Mouse (Mus musculus) embryonic facial prominence, embryonic 15.5 days (tissue): ENCODE data around the gene Prrc2b. TPM values are rescaled to one million over a fixed set of nuclear protein-coding genes. Genes with fewer than 3 reads are reported as not detected.

Source experiments
- ATAC-seq: fragments of 200-750 bp; cut with Nextera tagmentation; 2 replicates; pipeline ENCODE4 v1.8.0; 2017; ENCODE audit warnings: low read depth, moderate TSS enrichment; ENCODE audit not compliant: insufficient number of reproducible peaks, low FRiP score, low TSS enrichment
- H3K27ac ChIP-seq: fragments of 300-500 bp; sonication (generic); replicated peaks from 2 replicates; pipeline ENCODE4 v1.5.1; 2015; ENCODE audit warnings: mild to moderate bottlenecking, inconsistent platforms
- H3K27me3 ChIP-seq: fragments of 300-500 bp; sonication (generic); 2 replicates; pipeline ENCODE4 v1.6.1; 2015; ENCODE audit warnings: inconsistent platforms
- H3K36me3 ChIP-seq: fragments of 300-500 bp; sonication (generic); 2 replicates; pipeline ENCODE4 v1.6.1; 2015; ENCODE audit warnings: mild to moderate bottlenecking, inconsistent platforms
- H3K4me1 ChIP-seq: fragments of 300-500 bp; sonication (generic); 2 replicates; pipeline ENCODE4 v1.6.1; 2015; ENCODE audit warnings: inconsistent platforms
- H3K4me2 ChIP-seq: fragments of 300-500 bp; sonication (generic); replicated peaks from 2 replicates; pipeline ENCODE4 v1.6.1; 2015; ENCODE audit warnings: mild to moderate bottlenecking, inconsistent platforms
- H3K4me3 ChIP-seq: fragments of 300-500 bp; sonication (generic); replicated peaks from 2 replicates; pipeline ENCODE4 v1.5.1; 2015; ENCODE audit warnings: mild to moderate bottlenecking, inconsistent platforms
- H3K9ac ChIP-seq: fragments of 300-500 bp; sonication (generic); 2 replicates; pipeline ENCODE4 v1.6.1; 2015; ENCODE audit warnings: inconsistent platforms
- H3K9me3 ChIP-seq: fragments of 300-500 bp; sonication (generic); replicated peaks from 2 replicates; pipeline ENCODE4 v1.6.1; 2016; ENCODE audit warnings: inconsistent platforms
- WGBS: fragments of 180-500 bp; shearing (Covaris S2); methylation state at CpG from one replicate; pipeline ENCODE4 v1.1.7; 2015; 5-methylcytosine and 5-hydroxymethylcytosine counted together
- polyA plus RNA-seq: library from polyadenylated mRNA; unstranded; fragments of >200 nt; fragmentation: Nextera tagmentation; extraction: Ambion mirVana; gene quantifications from 2 replicates; pipeline ENCODE4 v1.2.1, GENCODE M21; 2015

Prrc2b gene
- polyA plus RNA-seq, 1 experiment from 2014 or later = 56.2 TPM

- no peak for ATAC-seq
- H3K4me2 ChIP-seq = no peak overlapping the region
- H3K36me3 ChIP-seq = peaks cover 85% of the 10 kb centered on the region
- no peaks in the 10 kb centered on the region for H3K9me3 ChIP-seq
- 76% methylated on average over 1 of the region's 1 CpGs for WGBS
- H3K4me1 ChIP-seq = no peaks in the 10 kb centered on the region
- no peak overlapping the region for H3K27ac ChIP-seq
- H3K9ac ChIP-seq = no peak overlapping the region
- H3K4me3 ChIP-seq = no peak overlapping the region
- no peaks in the 10 kb centered on the region for H3K27me3 ChIP-seq
Observed at GRCm38 (mm10) chr2:32253352-32253751, 102.5 kb downstream of the Prrc2b start.

- peaks cover 78% of the 10 kb centered on the region for H3K36me3 ChIP-seq
- no peak overlapping the region for H3K4me3 ChIP-seq
- WGBS = 89% methylated on average over 5 of the region's 5 CpGs
- H3K27ac ChIP-seq = no peak overlapping the region
- no peak for ATAC-seq
- no peaks in the 10 kb centered on the region for H3K27me3 ChIP-seq
- peaks cover 9% of the 10 kb centered on the region for H3K4me1 ChIP-seq
- H3K9ac ChIP-seq = no peak overlapping the region
- no peak overlapping the region for H3K4me2 ChIP-seq
- H3K9me3 ChIP-seq = no peaks in the 10 kb centered on the region
Observed at GRCm38 (mm10) chr2:32254563-32254962, 103.7 kb downstream of the Prrc2b start.

GRCm38 (mm10) chr2:32256273-32256672, 105.4 kb downstream of the Prrc2b start:
- Histone ChIP-seq H3K9me3 (no peaks in the 10 kb centered on the region), H3K4me2 (no peak overlapping the region), H3K4me1 (peaks cover 15% of the 10 kb centered on the region), H3K27ac (no peak overlapping the region), H3K36me3 (peaks cover 66% of the 10 kb centered on the region), H3K4me3 (no peak overlapping the region), H3K27me3 (no peaks in the 10 kb centered on the region), H3K9ac (no peak overlapping the region)
- 91% methylated on average over 11 of the region's 11 CpGs for WGBS
- no peak for ATAC-seq

- Histone ChIP-seq H3K27me3 (no peaks in the 10 kb centered on the region), H3K27ac (0 out of 2 replicates have a peak overlapping the region, but pooled peaks have one; percentile 65), H3K9me3 (no peaks in the 10 kb centered on the region), H3K36me3 (peaks cover 39% of the 10 kb centered on the region), H3K4me3 (peak overlapping the region; percentile 90), H3K9ac (peak overlapping the region; percentile 83), H3K4me2 (peak overlapping the region; percentile 75), H3K4me1 (peaks cover 15% of the 10 kb centered on the region)
- ATAC-seq = no peak
- 55% methylated on average over 6 of the region's 6 CpGs for WGBS
Observed at GRCm38 (mm10) chr2:32258887-32259533, 108.1 kb downstream of the Prrc2b start.

GRCm38 (mm10) chr2:32259657-32260417, 109.0 kb downstream of the Prrc2b start, which contains the start of gene Uck1:
Gene Uck1, minus strand, starts transcription at chr2:32260159.
- Histone ChIP-seq H3K9me3 (no peaks in the 10 kb centered on the region), H3K4me1 (peaks cover 15% of the 10 kb centered on the region), H3K27ac (peak within 1 kb of the TSS; percentile 65), H3K9ac (peak within 1 kb of the TSS; percentile 83), H3K4me3 (peak within 1 kb of the TSS; percentile 90), H3K4me2 (peak within 1 kb of the TSS; percentile 75), H3K36me3 (peaks cover 31% of the 10 kb centered on the region), H3K27me3 (no peaks in the 10 kb centered on the region)
- WGBS = 1% methylated on average over 59 of the region's 59 CpGs
- peak; percentile 88 for ATAC-seq

- H3K9me3 ChIP-seq = no peaks in the 10 kb centered on the region
- peaks cover 30% of the 10 kb centered on the region for H3K36me3 ChIP-seq
- no peaks in the 10 kb centered on the region for H3K27me3 ChIP-seq
- peak overlapping the region; percentile 75; the same call in 1 of the 2 replicates for H3K4me2 ChIP-seq
- H3K27ac ChIP-seq = peak overlapping the region; percentile 11; the same call in 1 of the 2 replicates
- no peak for ATAC-seq
- H3K4me1 ChIP-seq = peaks cover 15% of the 10 kb centered on the region
- H3K9ac ChIP-seq = no peak overlapping the region
- H3K4me3 ChIP-seq = peak overlapping the region; percentile 90; the same call in 1 of the 2 replicates
- WGBS = 33% methylated on average over 4 of the region's 4 CpGs
Observed at GRCm38 (mm10) chr2:32260635-32261034, 109.8 kb downstream of the Prrc2b start.

GRCm38 (mm10) chr2:32275823-32276222, 124.9 kb downstream of the Prrc2b start:
- no peak overlapping the region for H3K4me2 ChIP-seq
- H3K4me1 ChIP-seq = no peaks in the 10 kb centered on the region
- no peak overlapping the region for H3K27ac ChIP-seq
- no peak overlapping the region for H3K9ac ChIP-seq
- peaks cover 39% of the 10 kb centered on the region for H3K36me3 ChIP-seq
- no peaks in the 10 kb centered on the region for H3K27me3 ChIP-seq
- no peak for ATAC-seq
- H3K9me3 ChIP-seq = no peaks in the 10 kb centered on the region
- whole genome bisulfite sequencing = 75% methylated on average over 3 of the region's 3 CpGs
- no peak overlapping the region for H3K4me3 ChIP-seq

- no peak overlapping the region for H3K9ac ChIP-seq
- peaks cover 83% of the 10 kb centered on the region for H3K36me3 ChIP-seq
- no peak overlapping the region for H3K4me3 ChIP-seq
- 83% methylated on average over 2 of the region's 2 CpGs for WGBS
- peaks cover 11% of the 10 kb centered on the region for H3K4me1 ChIP-seq
- no peaks in the 10 kb centered on the region for H3K9me3 ChIP-seq
- no peak overlapping the region for H3K4me2 ChIP-seq
- ATAC-seq = no peak
- no peak overlapping the region for H3K27ac ChIP-seq
- no peaks in the 10 kb centered on the region for H3K27me3 ChIP-seq
Observed at GRCm38 (mm10) chr2:32282289-32282688, 131.4 kb downstream of the Prrc2b start.

GRCm38 (mm10) chr2:32282727-32283126, 131.8 kb downstream of the Prrc2b start:
- peaks cover 79% of the 10 kb centered on the region for H3K36me3 ChIP-seq
- WGBS = 88% methylated on average over 1 of the region's 1 CpGs

GRCm38 (mm10) chr2:32283986-32284385, 133.1 kb downstream of the Prrc2b start:
- no peak for ATAC-seq
- peaks cover 12% of the 10 kb centered on the region for H3K4me1 ChIP-seq
- no peak overlapping the region for H3K9ac ChIP-seq
- H3K36me3 ChIP-seq = peaks cover 66% of the 10 kb centered on the region
- H3K27me3 ChIP-seq = no peaks in the 10 kb centered on the region
- no peak overlapping the region for H3K27ac ChIP-seq
- H3K9me3 ChIP-seq = no peaks in the 10 kb centered on the region
- 83% methylated on average over 3 of the region's 3 CpGs for WGBS
- no peak overlapping the region for H3K4me3 ChIP-seq
- H3K4me2 ChIP-seq = no peak overlapping the region

More at GRCm38 (mm10) chr2:32282727-32283126, 131.8 kb downstream of the Prrc2b start:
- peaks cover 11% of the 10 kb centered on the region for H3K4me1 ChIP-seq
- H3K9me3 ChIP-seq = no peaks in the 10 kb centered on the region
- no peak for ATAC-seq
- H3K27ac ChIP-seq = no peak overlapping the region
- no peak overlapping the region for H3K9ac ChIP-seq
- no peaks in the 10 kb centered on the region for H3K27me3 ChIP-seq
- H3K4me3 ChIP-seq = no peak overlapping the region
- no peak overlapping the region for H3K4me2 ChIP-seq
